Mouse (Mus musculus): Measurements from ENCODE around the gene Fam160b1. TPM values are rescaled to one million over a fixed set of nuclear protein-coding genes. Genes with fewer than 3 reads are reported as not detected.

Fam160b1 gene
- polyA plus RNA-seq, 1 experiment from 2014 or later = 15.0 TPM

- Histone ChIP-seq H3K27ac (peak overlapping the region; percentile 91), H3K27me3 (no peaks in the 10 kb centered on the region), H3K4me1 (peaks cover 32% of the 10 kb centered on the region), H3K36me3 (no peaks in the 10 kb centered on the region), H3K4me3 (peak overlapping the region; percentile 18; the same call in 1 of the 2 replicates), H3K9ac (peak overlapping the region; percentile 25; the same call in 1 of the 2 replicates), H3K9me3 (no peaks in the 10 kb centered on the region), H3K4me2 (peak overlapping the region; percentile 50)
- 9% methylated on average over 29 of the region's 29 CpGs for WGBS
- peak; percentile 76 for ATAC-seq (ENCODE audit: borderline replicate concordance, extremely low read depth, low FRiP score, low TSS enrichment)
Measured at GRCm38 (mm10) chr19:57411375-57412196, 51.1 kb downstream of the Fam160b1 start.

GRCm38 (mm10) chr19:57413170-57413569 lies 52.7 kb downstream of the Fam160b1 start:
- no peaks in the 10 kb centered on the region for H3K9me3 ChIP-seq

GRCm38 (mm10) chr19:57413918-57414317 lies 53.4 kb downstream of the Fam160b1 start:
- H3K9ac ChIP-seq = no peak overlapping the region
- no peak for ATAC-seq (ENCODE audit: borderline replicate concordance, extremely low read depth, low FRiP score, low TSS enrichment)
- no peak overlapping the region for H3K27ac ChIP-seq
- peaks cover 25% of the 10 kb centered on the region for H3K4me1 ChIP-seq
- no peak overlapping the region for H3K4me3 ChIP-seq
- H3K36me3 ChIP-seq = no peaks in the 10 kb centered on the region
- H3K27me3 ChIP-seq = no peaks in the 10 kb centered on the region
- H3K9me3 ChIP-seq = no peaks in the 10 kb centered on the region
- 87% methylated on average over 6 of the region's 6 CpGs for WGBS
- H3K4me2 ChIP-seq = no peak overlapping the region

More at GRCm38 (mm10) chr19:57413170-57413569, 52.7 kb downstream of the Fam160b1 start:
- Histone ChIP-seq H3K9ac (no peak overlapping the region), H3K4me2 (no peak overlapping the region), H3K4me3 (no peak overlapping the region), H3K27ac (no peak overlapping the region), H3K36me3 (no peaks in the 10 kb centered on the region), H3K27me3 (no peaks in the 10 kb centered on the region), H3K4me1 (peaks cover 29% of the 10 kb centered on the region)
- 32% methylated on average over 3 of the region's 3 CpGs for WGBS
- no peak for ATAC-seq (ENCODE audit: borderline replicate concordance, extremely low read depth, low FRiP score, low TSS enrichment)

DNA sequence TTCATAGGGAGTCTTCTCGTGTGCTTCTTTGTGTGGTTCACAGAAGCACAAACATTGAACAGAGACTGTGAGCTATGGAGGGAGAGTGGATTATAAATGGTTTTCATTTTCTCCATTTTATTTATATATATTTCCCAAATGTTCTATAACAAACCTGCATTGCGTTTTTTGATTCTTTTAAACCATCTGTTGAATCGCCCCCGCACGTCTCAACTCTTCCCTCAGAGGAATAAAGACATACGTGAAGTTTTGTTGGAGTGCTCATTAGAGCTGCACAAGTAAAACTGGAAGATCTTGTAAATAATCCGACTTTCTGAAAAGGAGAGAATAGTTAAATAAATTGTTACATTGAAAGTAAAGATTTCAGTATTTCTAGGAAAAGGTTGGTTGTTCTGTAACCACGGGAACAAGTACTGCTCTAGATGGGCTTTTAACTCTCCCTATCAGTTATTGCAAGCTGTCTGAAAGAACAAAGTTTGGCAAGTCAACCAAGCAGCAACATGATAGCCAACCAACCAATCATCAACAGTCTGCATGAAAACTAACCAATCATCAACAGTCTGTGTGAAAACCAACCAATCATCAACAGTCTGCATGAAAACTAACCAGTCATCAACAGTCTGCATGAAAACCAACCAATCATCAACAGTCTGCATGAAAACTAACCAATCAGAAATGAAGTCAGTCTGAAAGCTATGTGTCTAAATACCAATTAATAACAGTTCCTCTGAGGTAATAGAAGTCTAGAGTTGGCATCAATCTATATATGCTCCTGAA lies 54.7 kb downstream of the Fam160b1 start:
- Histone ChIP-seq H3K4me1 (peaks cover 25% of the 10 kb centered on the region), H3K36me3 (no peaks in the 10 kb centered on the region), H3K27me3 (no peaks in the 10 kb centered on the region), H3K4me3 (no peak overlapping the region), H3K9me3 (no peaks in the 10 kb centered on the region), H3K9ac (no peak overlapping the region), H3K4me2 (no peak overlapping the region), H3K27ac (no peak overlapping the region)
- WGBS = 89% methylated on average over 8 of the region's 8 CpGs
- ATAC-seq (ENCODE audit: borderline replicate concordance, extremely low read depth, low FRiP score, low TSS enrichment) = no peak

DNA sequence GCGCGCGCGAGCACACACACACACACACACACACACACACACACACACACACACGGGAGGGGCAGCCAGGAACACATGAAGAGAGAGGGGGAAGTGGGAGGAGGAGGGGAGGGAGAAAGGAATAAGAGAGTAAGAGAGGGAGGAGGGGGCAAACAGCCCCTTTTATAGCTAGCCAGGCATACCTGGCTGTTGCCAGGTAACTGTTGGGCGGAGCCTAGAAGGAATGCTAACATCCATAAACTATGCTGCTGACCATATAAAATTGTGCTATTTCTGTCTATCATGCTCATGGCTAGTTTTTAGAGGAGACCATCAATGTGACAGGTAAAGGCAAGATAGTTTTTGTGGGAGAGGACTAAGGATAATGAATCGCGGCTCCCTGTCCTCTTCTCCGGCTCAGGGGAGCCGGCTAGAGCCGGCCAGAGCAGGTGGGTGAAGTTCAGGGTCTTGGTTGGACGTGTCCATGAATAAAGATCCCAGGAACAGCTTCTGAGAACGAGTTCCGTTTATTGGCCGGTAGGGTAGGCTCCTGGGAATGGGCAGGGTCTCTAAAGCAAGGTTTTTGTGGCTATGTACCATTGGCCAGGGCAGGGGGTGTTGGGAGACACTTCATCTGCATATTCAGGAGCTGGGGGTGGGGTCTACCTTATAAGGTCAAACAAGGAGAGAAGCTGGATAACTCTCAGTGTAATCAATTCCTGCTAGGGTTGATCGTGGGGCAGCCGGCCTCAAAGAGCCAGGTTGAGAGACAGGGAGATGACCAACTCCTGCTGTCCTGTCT lies 57.5 kb downstream of the Fam160b1 start:
- no peak for ATAC-seq (ENCODE audit: borderline replicate concordance, extremely low read depth, low FRiP score, low TSS enrichment)
- no peak overlapping the region for H3K9ac ChIP-seq

DNA sequence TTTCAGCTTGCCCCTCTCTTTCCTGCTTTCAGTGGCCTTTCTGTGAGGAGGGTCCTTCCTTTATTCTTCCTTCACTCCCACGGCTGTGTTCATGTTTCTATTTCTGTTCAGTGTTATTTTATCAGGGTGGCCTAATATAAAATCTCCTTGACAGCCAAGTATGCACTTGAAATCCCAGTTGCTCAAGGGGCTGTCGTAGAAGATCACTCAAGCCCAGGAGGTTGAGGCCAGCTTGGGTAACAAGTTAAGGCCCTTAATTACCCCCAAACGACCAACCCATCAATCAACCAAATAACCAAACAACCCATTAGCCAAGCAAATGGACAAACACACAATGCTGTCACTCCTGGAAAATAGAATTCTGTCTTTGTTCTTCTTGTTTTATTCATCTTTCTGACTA lies 62.9 kb downstream of the Fam160b1 start:
- H3K27ac ChIP-seq = no peak overlapping the region
- ATAC-seq (ENCODE audit: borderline replicate concordance, extremely low read depth, low FRiP score, low TSS enrichment) = no peak
- no peaks in the 10 kb centered on the region for H3K27me3 ChIP-seq
- H3K9me3 ChIP-seq = no peaks in the 10 kb centered on the region
- WGBS = 20% methylated on average over 3 of the region's 3 CpGs
- H3K4me1 ChIP-seq = peaks cover 6% of the 10 kb centered on the region
- no peak overlapping the region for H3K9ac ChIP-seq
- no peak overlapping the region for H3K4me3 ChIP-seq
- H3K4me2 ChIP-seq = no peak overlapping the region
- H3K36me3 ChIP-seq = no peaks in the 10 kb centered on the region

More for the DNA sequence above, 57.5 kb downstream of the Fam160b1 start:
- H3K27me3 ChIP-seq = no peaks in the 10 kb centered on the region
- H3K4me3 ChIP-seq = peak overlapping the region; percentile 20
- no peaks in the 10 kb centered on the region for H3K36me3 ChIP-seq
- 23% methylated on average over 17 of the region's 17 CpGs for WGBS
- no peak overlapping the region; the same call in 1 of the 2 replicates for H3K27ac ChIP-seq
- H3K4me1 ChIP-seq = peaks cover 9% of the 10 kb centered on the region
- H3K9me3 ChIP-seq = no peaks in the 10 kb centered on the region
- H3K4me2 ChIP-seq = peak overlapping the region; percentile 52

GRCm38 (mm10) chr19:57425296-57425695 lies 64.8 kb downstream of the Fam160b1 start:
- H3K9me3 ChIP-seq = no peaks in the 10 kb centered on the region
- no peak for ATAC-seq (ENCODE audit: borderline replicate concordance, extremely low read depth, low FRiP score, low TSS enrichment)
- no peak overlapping the region for H3K27ac ChIP-seq
- no peak overlapping the region for H3K4me2 ChIP-seq
- no peaks in the 10 kb centered on the region for H3K36me3 ChIP-seq
- H3K4me3 ChIP-seq = no peak overlapping the region
- no peak overlapping the region for H3K9ac ChIP-seq
- WGBS = 93% methylated on average over 15 of the region's 15 CpGs
- H3K4me1 ChIP-seq = peaks cover 6% of the 10 kb centered on the region
- H3K27me3 ChIP-seq = no peaks in the 10 kb centered on the region

DNA sequence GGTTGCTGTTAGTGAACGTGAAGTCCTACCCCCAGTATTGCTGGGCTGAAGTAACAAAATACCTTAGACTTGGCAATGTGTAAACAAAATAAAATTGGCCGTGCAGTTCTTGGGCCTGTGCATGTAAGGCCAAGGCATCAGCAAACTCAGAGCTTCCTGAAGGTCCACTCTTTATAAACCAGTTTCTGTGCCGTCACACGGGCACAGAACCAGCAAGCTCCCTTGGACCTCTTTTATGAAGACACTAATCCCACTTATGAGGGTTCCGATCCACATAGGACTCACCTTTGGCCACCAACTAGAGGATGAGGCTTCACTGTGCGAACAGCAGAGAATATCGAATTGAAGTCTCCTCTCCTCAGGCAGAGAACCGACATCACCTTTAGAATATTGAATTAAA lies 66.4 kb downstream of the Fam160b1 start:
- H3K27me3 ChIP-seq = no peaks in the 10 kb centered on the region
- no peaks in the 10 kb centered on the region for H3K9me3 ChIP-seq
- no peak for ATAC-seq (ENCODE audit: borderline replicate concordance, extremely low read depth, low FRiP score, low TSS enrichment)
- peaks cover 6% of the 10 kb centered on the region for H3K4me1 ChIP-seq
- no peaks in the 10 kb centered on the region for H3K36me3 ChIP-seq
- H3K4me2 ChIP-seq = no peak overlapping the region
- 88% methylated on average over 8 of the region's 8 CpGs for WGBS
- no peak overlapping the region for H3K9ac ChIP-seq
- H3K4me3 ChIP-seq = no peak overlapping the region
- H3K27ac ChIP-seq = no peak overlapping the region

DNA sequence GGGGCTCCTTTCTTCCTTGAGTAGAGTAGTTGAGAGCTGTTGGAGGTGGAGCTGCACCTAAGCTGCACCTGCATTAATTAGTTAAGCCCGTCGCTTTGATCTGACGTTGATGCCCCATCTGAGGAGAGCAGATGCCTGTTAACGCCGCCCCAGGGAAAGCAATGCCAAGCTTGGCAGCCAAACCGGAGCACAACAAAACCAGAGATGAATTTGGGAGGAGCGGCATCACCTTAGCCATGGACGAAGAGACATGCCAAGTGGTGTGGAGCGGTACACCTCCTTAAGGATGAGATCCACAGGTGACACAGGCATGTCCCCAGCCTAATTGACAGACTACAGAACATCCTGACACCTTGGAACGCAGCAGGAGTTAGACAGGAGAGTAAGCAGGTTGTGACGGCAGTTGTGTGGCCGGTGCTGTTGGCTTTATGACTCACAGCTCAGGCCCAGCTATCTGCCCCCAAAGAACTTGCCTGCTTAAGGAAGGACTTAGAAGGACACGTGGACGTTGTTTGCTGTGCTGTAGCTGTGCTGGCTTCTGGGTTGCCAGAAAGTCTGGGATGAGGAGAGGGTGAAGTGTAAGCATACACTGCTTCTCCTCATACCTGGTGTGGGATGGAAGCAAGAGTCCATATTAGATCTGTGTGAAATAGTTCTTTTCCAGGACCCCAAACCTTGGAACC lies 67.4 kb downstream of the Fam160b1 start:
- ATAC-seq (ENCODE audit: borderline replicate concordance, extremely low read depth, low FRiP score, low TSS enrichment) = no peak
- Histone ChIP-seq H3K4me2 (no peak overlapping the region), H3K9ac (no peak overlapping the region), H3K4me1 (peaks cover 4% of the 10 kb centered on the region), H3K27ac (no peak overlapping the region), H3K27me3 (no peaks in the 10 kb centered on the region), H3K9me3 (no peaks in the 10 kb centered on the region), H3K36me3 (no peaks in the 10 kb centered on the region), H3K4me3 (no peak overlapping the region)
- WGBS = 75% methylated on average over 14 of the region's 14 CpGs

GRCm38 (mm10) chr19:57428641-57429040 lies 68.2 kb downstream of the Fam160b1 start:
- no peak overlapping the region for H3K27ac ChIP-seq
- H3K4me3 ChIP-seq = no peak overlapping the region
- H3K36me3 ChIP-seq = no peaks in the 10 kb centered on the region
- H3K4me1 ChIP-seq = no peaks in the 10 kb centered on the region
- H3K9ac ChIP-seq = no peak overlapping the region
- no peak for ATAC-seq (ENCODE audit: borderline replicate concordance, extremely low read depth, low FRiP score, low TSS enrichment)
- H3K27me3 ChIP-seq = no peaks in the 10 kb centered on the region
- no peak overlapping the region for H3K4me2 ChIP-seq
- 86% methylated on average over 3 of the region's 3 CpGs for WGBS
- H3K9me3 ChIP-seq = no peaks in the 10 kb centered on the region

GRCm38 (mm10) chr19:57429926-57430325 lies 69.4 kb downstream of the Fam160b1 start:
- Histone ChIP-seq H3K9ac (no peak overlapping the region), H3K4me2 (no peak overlapping the region)
- WGBS = 61% methylated on average over 6 of the region's 6 CpGs

More at GRCm38 (mm10) chr19:57429926-57430325, 69.4 kb downstream of the Fam160b1 start:
- no peak overlapping the region for H3K4me3 ChIP-seq
- no peak for ATAC-seq (ENCODE audit: borderline replicate concordance, extremely low read depth, low FRiP score, low TSS enrichment)
- no peaks in the 10 kb centered on the region for H3K9me3 ChIP-seq
- H3K27ac ChIP-seq = no peak overlapping the region
- no peaks in the 10 kb centered on the region for H3K4me1 ChIP-seq
- H3K36me3 ChIP-seq = no peaks in the 10 kb centered on the region
- H3K27me3 ChIP-seq = no peaks in the 10 kb centered on the region

Data from lung, embryonic 15.5 days (tissue).